Mouse (Mus musculus) left cerebral cortex, postnatal 25 days (tissue): ENCODE results near the gene Agbl4. TPM values are rescaled to one million over a fixed set of nuclear protein-coding genes. Genes with fewer than 3 reads are reported as not detected.
A peak's percentile ranks its signal among the peaks of the same experiment; 100 is the strongest.
"Not testable (repeated sequence)": the region's sequence is repeated elsewhere in the genome, so short reads cannot be mapped to it uniquely, and the experiment has no call there.

Source experiments
- DNase-seq, 2 experiments: peaks; one replicate each; pipeline ENCODE4 v3.0.0; 2022; ENCODE audit warnings: low spot score in 2 of 2, mixed read lengths in 1 of 2
- intact Hi-C: fragments of 180-260 bp; cut with DNase I; formaldehyde crosslinking; loops from one replicate; pipeline ENCODE4 v1.15.1; 2025
- total RNA-seq, 2 experiments: library from RNA; stranded (reverse); gene quantifications; 2 replicates each; pipeline ENCODE4 v1.2.3; 2021

Gene Agbl4
- total RNA-seq, 2 experiments from 2014 or later = 21.2 to 22.6 TPM

GRCm38 (mm10) chr4:111219030-111219429 lies 821.6 kb downstream of the Agbl4 start:
- not testable (repeated sequence) for DNase-seq
- intact Hi-C loops = loop anchor here (10.0 kb wide), 1 partner anchor 204 kb away; no protein-coding TSS in a partner anchor

- not testable (repeated sequence) for DNase-seq
- intact Hi-C loops = loop anchor here (10.0 kb wide), 1 partner anchor 205 kb away; no protein-coding TSS in a partner anchor
These were observed 822.1 kb downstream of the Agbl4 start for GRCm38 (mm10) chr4:111219543-111219942.

- DNase-seq = peak in 1 of 2 experiments; percentile 5
- intact Hi-C loops = no loop called here
These were observed 836.4 kb downstream of the Agbl4 start for GRCm38 (mm10) chr4:111233849-111234248.

GRCm38 (mm10) chr4:111251917-111252316 lies 854.5 kb downstream of the Agbl4 start:
- no peak for DNase-seq
- intact Hi-C loops = no loop called here

- intact Hi-C loops = no loop called here
- no peak for DNase-seq
These were observed 858.0 kb downstream of the Agbl4 start for GRCm38 (mm10) chr4:111255499-111255898.

GRCm38 (mm10) chr4:111256931-111257330 lies 859.5 kb downstream of the Agbl4 start:
- intact Hi-C loops = no loop called here
- no peak for DNase-seq

GRCm38 (mm10) chr4:111280936-111281335 lies 883.5 kb downstream of the Agbl4 start:
- intact Hi-C loops = loop anchor here (10.0 kb wide), 1 partner anchor 956 kb away; no protein-coding TSS in a partner anchor
- DNase-seq = peak in 1 of 2 experiments; percentile 67

GRCm38 (mm10) chr4:111281836-111282235 lies 884.4 kb downstream of the Agbl4 start:
- intact Hi-C loops = loop anchor here (10.0 kb wide), 1 partner anchor 957 kb away; no protein-coding TSS in a partner anchor
- peak in 1 of 2 experiments; percentile 74 for DNase-seq

- DNase-seq = no peak
- intact Hi-C loops = loop anchor here (10.0 kb wide), 1 partner anchor 960 kb away; no protein-coding TSS in a partner anchor
These were observed 887.2 kb downstream of the Agbl4 start for GRCm38 (mm10) chr4:111284625-111285024.

- intact Hi-C loops = no loop called here
- DNase-seq = no peak
These were observed 897.2 kb downstream of the Agbl4 start for GRCm38 (mm10) chr4:111294528-111295241.

GRCm38 (mm10) chr4:111306518-111306917 lies 909.1 kb downstream of the Agbl4 start:
- DNase-seq = peak; percentile 59 to 90
- intact Hi-C loops = loop anchor here (1.0 to 5.0 kb wide), 4 partner anchors 234 to 1019 kb away; no protein-coding TSS in a partner anchor

GRCm38 (mm10) chr4:111307166-111307565 lies 909.7 kb downstream of the Agbl4 start:
- intact Hi-C loops = loop anchor here (1.0 to 5.0 kb wide), 4 partner anchors 20 to 1020 kb away; no protein-coding TSS in a partner anchor
- peak in 1 of 2 experiments; percentile 24 for DNase-seq

GRCm38 (mm10) chr4:111307633-111308032 lies 910.2 kb downstream of the Agbl4 start:
- intact Hi-C loops = loop anchor here (1.0 to 5.0 kb wide), 4 partner anchors 20 to 1020 kb away; no protein-coding TSS in a partner anchor
- DNase-seq = peak in 1 of 2 experiments; percentile 84

GRCm38 (mm10) chr4:111308572-111309288 lies 911.3 kb downstream of the Agbl4 start:
- intact Hi-C loops = loop anchor here (5.0 kb wide), 3 partner anchors 236 to 1021 kb away; no protein-coding TSS in a partner anchor
- peak in 1 of 2 experiments; percentile 30 for DNase-seq

GRCm38 (mm10) chr4:111327094-111327493 lies 929.6 kb downstream of the Agbl4 start:
- peak; percentile 69 to 95 for DNase-seq
- intact Hi-C loops = loop anchor here (1.0 to 5.0 kb wide), 4 partner anchors 20 to 308 kb away; partner anchors contain the start of gene Bend5

GRCm38 (mm10) chr4:111327760-111328373 lies 930.4 kb downstream of the Agbl4 start:
- DNase-seq = peak; percentile 66 to 75
- intact Hi-C loops = loop anchor here (1.0 to 5.0 kb wide), 5 partner anchors 21 to 309 kb away; partner anchors contain the start of gene Bend5

GRCm38 (mm10) chr4:111329501-111329900 lies 932.0 kb downstream of the Agbl4 start:
- intact Hi-C loops = loop anchor here (2.0 to 5.0 kb wide), 2 partner anchors 88 to 297 kb away; partner anchors contain the start of gene Bend5
- peak in 1 of 2 experiments; percentile 39 for DNase-seq

- DNase-seq = peak in 1 of 2 experiments; percentile 39
- intact Hi-C loops = loop anchor here (5.0 kb wide), 1 partner anchor 1281 kb away; no protein-coding TSS in a partner anchor
These were observed 935.4 kb downstream of the Agbl4 start for GRCm38 (mm10) chr4:111332864-111333263.

- intact Hi-C loops = no loop called here
These were observed 952.5 kb downstream of the Agbl4 start for GRCm38 (mm10) chr4:111349965-111350364.

More at GRCm38 (mm10) chr4:111349965-111350364, 952.5 kb downstream of the Agbl4 start:
- no peak for DNase-seq
